Mouse (Mus musculus) liver, adult 2 months (tissue): ENCODE results near the gene Clhc1.

ENCODE experiments used
- CTCF ChIP-seq: fragments of 200-500 bp; IDR thresholded peaks from 2 replicates; pipeline ENCODE4 v1.5.1; 2011; ENCODE audit warnings: low read depth, low read length, control low read depth
- POLR2A ChIP-seq: fragments of 200-500 bp; IDR thresholded peaks from 2 replicates; pipeline ENCODE4 v1.6.1; 2011; ENCODE audit warnings: low read length, control low read depth; ENCODE audit not compliant: insufficient read depth; ENCODE audit errors: extremely low read depth

GRCm38 (mm10) chr11:29626541-29626940 lies 78.8 kb downstream of the Clhc1 start:
- no peak for TF ChIP-seq CTCF
- no peak for TF ChIP-seq POLR2A
